Mouse (Mus musculus) spleen, adult 2 months (tissue): ENCODE results near the gene Ptp4a2.

Source experiments
- CTCF ChIP-seq: fragments of 200-500 bp; IDR thresholded peaks from 2 replicates; pipeline ENCODE4 v1.5.1; 2011; ENCODE audit warnings: mild to moderate bottlenecking, inconsistent platforms; ENCODE audit not compliant: insufficient read depth, insufficient read length, insufficient replicate concordance; ENCODE audit errors: extremely low read depth
- POLR2A ChIP-seq: fragments of 200-500 bp; IDR thresholded peaks from 2 replicates; pipeline ENCODE4 v1.6.1; 2011; ENCODE audit warnings: low read depth, low read length, inconsistent platforms

DNA sequence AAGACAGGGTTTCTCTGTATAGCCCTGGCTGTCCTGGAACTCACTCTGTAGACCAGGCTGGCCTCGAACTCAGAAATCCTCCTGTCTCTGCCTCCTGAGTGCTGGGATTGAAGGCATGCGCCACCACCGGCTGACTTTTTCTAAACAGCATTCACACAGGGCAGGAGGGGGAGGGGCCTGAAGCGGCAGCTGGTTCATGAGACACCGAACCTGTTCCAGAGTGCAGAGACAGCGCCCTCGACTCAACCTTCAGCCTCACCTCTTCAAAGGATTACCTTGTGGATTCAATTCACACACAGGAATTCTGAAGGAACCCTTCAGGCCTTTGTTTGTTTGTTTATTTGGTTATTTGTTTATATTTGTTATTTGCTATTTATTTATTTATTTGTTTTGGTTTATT is 79.1 kb downstream of the Ptp4a2 start:
- no peak for TF ChIP-seq CTCF
- TF ChIP-seq POLR2A: no peak
